Mouse (Mus musculus) gastrocnemius, adult 8-10 months (tissue): ENCODE measurements around the gene Rbpms2. TPM values are rescaled to one million over a fixed set of nuclear protein-coding genes. Genes with fewer than 3 reads are reported as not detected.

Experiments
- DNase-seq, 2 experiments: peaks; one replicate each; pipeline ENCODE4 v3.0.0; 2022; ENCODE audit warnings: low spot score in 2 of 2
- total RNA-seq, 4 experiments: library from RNA; stranded (reverse); gene quantifications; 2 replicates each; pipeline ENCODE4 v1.2.4; 2022

The Rbpms2 gene
- total RNA-seq = 1 to 10 TPM in 3 of 4 experiments, under 1 TPM in 1; 0.97 to 2.0 (median 1.6) TPM

DNA sequence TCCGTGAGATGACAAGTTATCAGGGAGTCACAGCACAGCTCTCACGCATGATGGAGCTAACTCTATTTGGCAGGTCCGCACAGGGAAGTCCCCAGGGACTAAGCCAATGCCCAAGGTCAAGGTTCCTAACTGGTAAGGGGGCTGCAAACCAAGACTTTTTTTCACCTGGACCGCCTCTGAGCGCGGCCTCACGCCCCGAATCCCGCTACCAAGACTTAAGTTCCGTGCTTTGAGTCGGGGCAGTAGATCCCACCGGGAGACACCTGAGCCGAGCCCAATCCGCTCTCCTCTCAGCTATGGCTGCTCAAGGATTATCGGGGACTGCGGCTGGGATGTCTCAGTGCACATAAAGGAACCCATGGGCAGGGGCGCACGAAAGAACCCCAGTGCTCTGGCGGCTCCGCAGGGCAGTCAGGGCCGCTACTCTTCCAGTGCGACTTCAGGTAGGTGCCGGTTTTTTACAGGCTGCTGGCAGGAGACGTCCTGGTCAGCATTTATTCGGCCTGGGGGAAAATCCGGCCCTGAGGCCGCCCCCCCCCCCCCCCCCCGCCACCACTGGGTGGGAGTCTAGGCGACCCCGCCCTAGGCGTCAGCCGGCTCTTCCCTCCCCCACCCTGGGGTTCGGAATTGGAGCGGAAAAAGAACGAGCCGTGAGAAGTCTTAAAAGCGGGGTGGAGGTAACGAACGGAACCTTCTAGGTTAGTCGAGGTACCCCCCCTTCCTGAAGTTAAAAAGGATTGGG is at the start of gene Rbpms2:
Gene Rbpms2 (plus strand): TSS at position 624 of the 742 bp plus-strand sequence.
- DNase-seq = no peak

DNA sequence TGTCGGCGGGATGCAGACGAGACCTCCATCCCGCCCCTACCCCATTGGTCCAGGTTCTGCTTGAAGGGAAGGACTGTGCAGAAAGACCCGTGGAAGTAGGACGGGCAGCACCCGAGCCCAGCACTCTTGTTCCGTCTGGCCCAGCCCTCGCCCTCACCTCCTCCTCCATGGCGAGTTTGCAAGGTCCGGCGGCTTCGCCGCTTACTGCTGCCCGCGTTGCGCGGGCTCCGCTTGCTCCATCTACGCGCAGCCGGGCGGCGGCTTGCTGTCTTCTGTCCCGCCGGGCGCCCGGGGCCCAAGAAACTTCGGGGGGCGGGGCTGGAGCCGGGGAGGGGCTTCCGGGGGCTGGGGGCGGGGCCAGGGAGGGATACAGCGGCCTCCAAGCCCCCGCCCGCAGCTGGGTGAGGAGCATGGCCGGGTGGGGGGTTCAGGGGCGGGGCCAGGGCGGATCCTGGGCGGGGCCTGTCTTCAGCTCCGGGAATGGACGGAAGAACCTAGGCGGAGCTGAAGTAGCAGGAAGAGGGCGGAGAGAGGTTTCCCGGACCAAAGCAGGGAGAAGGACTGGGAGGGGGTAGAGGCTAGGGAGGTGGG is 49.6 kb upstream of the Rbpms2 start, which contains the start of gene Plekho2:
Gene Plekho2 (minus strand): TSS at position 260 of the 591 bp plus-strand sequence.
- peak; percentile 84 to 87 for DNase-seq

DNA sequence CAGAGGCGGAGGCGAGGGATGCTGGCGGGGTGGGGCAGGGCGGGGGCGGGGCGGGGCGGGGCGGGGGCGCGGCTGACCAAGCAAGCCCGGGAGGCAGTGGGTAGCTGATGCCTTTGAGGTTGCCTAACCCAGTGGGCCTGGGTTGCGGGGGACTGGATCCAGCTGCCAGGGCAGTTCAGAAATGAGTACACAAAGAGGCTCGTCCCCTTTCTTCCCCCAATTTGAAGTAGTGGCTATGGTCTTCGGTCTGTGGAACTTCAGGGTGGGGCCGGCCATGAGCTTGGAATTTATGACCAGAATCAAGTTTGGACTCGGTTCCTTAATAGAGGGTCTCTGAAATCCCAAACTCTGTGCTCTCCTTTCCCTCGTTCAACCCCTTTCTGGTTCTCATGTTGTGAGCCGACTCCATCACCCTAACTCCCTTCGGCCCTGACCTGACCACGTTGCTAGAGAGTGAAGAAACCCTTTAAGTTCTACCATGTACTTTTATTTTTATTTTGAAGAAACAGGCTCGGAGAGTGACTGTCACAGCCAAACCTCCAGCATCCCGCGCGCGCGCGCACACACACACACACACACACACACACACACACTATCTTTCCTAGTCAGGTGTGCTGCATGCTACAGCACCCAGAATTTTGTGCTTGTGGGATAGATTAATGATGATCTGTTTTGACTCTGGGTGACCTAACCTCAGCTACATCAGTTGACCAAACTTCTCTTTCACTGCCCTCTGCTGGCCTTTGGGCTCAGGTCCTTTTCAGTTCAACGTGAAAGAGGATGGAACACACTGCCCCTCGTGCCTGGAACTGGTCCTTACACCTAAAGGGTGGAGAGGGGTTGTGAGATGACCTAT is 48.8 kb upstream of the Rbpms2 start:
- peak; percentile 77 to 84 for DNase-seq

DNA sequence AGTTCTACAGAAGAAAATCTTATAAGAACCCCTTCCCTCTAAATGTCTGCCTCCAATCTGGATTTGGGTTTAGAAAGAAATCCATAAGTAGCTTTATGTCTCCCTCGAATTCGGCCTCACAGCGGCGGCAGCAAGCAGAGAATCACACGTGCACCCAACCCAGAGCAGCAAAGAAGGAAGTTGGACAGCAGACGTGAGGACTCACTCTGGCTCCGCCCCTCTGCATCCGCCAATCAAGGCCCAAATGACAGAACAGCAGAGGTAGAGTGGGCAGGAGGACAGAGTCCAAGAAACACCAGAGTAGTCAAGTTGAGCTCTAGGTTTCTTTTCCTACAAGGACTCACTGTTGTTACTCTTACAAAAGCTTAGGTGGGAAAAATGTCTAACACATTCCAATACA is 46.4 kb upstream of the Rbpms2 start:
- no peak for DNase-seq

DNA sequence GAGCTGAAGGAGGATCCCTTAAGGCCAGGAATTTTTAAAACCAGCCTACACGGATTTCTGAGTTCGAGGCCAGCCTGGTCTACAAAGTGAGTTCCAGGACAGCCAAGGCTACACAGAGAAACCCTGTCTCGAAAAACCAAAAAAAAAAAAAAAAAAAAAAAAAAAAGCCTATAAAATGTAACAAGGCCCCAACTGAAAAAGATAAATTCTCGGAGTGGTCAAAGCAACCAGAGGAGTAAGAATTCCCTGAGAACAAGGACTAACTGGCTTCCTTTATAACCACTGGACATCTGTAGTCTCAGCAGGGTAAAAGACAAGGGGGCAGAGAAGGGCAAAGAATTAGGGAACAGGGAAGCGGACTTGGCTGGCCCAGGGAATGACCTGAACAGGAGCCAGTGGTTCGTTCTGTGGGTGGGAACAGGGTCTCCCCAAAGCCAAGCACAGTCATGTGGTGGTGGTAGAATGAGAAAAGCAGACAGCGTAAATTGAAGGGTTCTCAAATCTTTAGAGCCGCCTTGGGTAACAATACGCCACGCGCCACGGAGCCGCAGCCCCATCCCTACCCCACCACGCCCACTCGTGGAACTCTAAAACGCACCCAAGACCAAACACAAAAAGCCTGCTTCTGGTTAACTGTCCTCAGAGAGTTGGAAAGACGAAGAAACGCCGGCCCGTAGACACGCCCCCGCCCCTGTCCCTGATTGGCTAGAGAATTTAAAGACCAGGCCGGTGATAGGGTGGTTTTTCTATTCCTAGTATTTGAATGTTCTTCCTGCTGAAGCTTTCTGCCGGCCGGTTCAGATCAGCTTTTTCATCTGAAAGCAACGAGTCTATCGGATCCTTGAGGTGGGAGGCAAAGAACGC is 42.8 kb upstream of the Rbpms2 start, which contains the start of gene Pif1:
Gene Pif1 (plus strand): TSS at position 755 of the 864 bp plus-strand sequence.
- DNase-seq = peak; percentile 55 to 66

DNA sequence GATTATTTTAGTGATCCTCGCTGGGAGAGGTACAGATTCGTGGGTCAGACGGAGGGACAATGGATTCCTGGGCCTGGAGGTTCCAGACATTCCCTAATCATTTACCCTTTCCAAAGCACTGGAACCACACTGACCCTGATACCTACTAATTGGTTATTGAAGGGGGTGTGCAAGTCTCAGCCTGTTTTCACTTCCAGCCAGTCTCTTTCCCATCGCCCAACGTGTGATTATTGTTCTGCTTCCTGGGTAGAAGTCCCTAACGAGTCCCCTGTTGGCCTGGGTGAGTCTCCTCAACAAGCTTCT is 42.2 kb upstream of the Rbpms2 start:
- no peak for DNase-seq

DNA sequence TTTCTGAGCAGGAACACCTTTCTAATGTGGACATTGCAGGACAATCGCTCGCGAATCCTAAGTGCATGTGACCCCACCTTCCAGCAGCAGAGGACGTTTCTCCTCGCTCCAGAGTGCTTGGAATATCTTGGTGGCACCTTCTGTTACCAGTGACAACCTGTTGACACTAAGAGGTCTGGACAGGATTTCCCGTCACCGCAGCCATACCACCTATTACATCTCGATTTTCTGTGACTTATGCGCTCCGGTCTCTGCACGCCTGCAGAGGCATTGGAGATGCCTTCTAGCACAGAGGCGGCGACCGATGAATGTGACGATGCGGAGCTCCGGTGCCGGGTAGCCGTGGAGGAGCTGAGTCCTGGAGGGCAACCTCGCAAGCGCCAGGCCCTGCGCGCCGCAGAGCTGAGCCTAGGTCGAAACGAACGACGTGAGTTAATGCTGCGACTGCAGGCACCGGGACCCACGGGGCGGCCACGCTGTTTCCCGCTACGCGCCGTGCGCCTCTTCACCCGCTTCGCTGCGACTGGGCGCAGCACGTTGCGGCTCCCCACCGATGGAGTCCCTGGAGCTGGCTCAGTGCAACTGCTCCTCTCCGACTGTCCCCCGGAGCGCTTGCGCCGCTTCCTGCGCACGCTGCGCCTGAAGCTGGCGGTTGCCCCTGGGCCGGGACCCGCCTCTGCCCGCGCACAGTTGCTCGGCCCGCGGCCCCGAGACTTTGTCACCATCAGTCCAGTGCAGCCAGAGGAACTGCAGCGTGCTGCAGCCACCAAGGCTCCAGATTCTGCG is 41.7 kb upstream of the Rbpms2 start:
- DNase-seq = no peak

DNA sequence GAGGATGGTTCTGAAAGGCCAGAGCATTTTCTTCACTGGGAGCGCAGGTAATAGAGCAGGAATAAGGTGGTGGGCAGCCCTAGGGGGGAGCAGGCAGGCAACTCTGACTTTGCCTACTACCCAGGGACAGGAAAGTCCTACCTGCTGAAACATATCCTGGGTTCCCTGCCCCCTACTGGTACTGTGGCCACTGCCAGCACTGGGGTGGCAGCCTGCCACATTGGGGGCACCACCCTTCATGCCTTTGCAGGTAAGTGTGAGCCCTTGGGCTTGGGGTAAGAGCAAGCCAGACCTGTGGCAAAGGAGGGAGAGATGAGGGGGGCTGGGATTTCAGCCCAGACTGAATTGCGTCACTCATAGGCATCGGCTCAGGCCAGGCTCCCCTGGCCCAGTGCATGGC is 40.4 kb upstream of the Rbpms2 start:
- DNase-seq = no peak

DNA sequence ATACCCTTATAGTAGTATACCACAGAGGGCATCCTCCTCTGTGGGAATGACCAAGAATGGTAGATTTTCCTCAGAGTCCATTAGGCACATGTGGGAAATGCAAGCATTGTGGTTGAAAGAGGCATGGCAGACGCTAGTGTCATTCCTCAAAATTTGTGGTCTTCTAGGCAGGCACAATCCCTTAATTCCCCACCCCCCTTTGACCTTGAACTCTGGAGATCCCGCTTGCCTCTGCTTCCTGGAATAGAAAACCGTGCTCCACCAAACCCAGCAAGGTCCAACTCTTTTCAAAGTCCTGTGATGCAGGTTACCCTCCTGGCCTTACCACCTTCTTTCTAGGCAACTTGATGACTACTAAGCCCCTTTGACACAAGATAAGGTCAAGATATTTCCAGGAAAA is 36.7 kb upstream of the Rbpms2 start:
- no peak for DNase-seq

DNA sequence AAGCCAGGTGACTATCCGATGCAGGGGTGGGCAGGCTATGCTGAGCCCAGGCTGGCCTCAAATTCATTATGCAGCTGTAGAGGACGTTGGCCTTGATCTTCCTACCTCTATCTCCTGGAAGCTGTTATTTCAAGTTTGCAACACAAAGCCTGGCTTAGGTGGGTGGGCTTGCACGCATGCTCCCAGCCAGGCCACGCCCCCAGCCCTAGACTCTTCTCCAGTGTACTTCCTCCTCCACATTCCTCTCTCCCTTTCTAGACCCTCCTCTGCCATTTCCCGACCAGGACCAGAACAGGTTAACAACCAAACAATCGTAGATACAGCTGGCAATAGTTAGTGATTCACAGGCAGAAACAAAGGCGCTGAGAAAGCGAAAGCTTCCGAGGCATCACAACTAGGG is 35.9 kb upstream of the Rbpms2 start:
- no peak for DNase-seq

DNA sequence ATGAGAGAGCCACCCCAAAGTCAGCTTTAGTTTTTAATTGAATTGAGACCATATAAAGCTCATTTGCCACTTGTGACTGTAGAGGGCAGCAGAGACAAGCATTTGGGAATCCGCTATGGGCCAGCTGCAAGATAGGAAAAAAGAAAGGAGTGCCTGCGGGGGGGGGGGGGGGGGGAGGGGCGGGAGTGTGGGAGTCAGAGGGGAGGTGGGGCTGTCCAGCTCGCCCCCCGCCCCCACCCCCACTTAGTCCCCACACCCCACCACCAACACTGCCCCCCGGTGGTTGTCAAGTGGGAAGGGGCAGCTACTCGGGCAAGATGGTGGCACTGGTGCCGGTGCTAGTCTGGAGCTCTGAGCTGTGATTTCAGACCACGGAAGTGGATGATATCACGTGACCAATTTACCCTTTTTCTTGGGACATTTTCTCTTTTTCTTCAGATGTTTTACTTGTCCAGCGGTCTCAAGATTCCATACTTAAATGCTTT is 30.6 kb upstream of the Rbpms2 start:
- peak in 1 of 2 experiments; percentile 19 for DNase-seq

DNA sequence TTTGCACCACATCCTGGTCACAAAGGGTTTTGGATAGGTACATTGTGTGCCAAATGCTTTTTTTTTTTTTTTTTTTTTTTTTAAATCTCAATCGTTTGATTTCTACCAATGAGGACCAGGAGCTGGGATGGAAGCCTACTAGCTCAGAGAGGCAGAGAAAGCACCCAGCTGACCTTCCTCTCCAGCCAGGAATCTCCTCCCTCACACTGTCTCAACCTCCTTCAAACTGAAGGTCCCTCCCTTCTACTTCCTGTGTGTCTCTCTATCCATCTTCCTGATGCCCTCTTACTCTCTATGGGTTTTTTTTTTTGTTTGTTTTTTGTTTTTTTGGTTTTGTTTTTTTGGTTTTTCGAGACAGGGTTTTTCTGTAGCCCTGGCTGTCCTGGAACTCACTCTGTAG is 28.5 kb upstream of the Rbpms2 start:
- DNase-seq = no peak

DNA sequence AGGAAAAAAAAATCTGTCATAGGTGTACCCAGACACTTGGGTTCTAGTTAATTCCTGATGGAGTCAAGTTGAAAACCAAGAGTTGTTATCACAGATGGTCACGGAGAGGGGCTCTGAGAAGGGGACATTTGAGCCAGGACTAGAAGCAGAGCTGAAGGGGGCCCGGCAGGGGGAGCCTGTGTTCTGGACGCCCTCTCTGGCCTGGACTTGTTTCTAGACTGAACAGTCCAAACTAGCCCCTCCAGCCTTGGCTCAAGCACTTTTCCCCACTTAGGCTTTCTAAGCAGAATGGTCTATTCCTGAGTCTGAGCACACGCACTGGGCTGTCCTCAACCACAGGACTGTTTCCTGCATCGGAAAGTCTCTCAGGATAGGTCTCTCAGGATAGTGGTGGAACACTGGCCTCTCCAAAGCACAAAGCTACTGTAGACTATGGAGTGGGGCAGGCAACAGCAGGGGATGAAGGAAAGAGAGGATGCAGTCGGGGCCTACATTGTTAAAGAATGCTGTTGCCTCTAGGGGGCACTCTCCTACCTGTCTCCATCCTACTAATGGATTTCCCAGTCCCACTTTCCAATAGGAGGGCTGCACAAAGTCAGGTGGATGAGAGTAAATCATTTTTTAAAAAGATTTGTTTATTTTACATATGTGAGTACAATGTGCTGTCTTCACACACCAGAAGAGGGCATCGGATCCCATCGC is 25.9 kb upstream of the Rbpms2 start:
- DNase-seq = no peak

DNA sequence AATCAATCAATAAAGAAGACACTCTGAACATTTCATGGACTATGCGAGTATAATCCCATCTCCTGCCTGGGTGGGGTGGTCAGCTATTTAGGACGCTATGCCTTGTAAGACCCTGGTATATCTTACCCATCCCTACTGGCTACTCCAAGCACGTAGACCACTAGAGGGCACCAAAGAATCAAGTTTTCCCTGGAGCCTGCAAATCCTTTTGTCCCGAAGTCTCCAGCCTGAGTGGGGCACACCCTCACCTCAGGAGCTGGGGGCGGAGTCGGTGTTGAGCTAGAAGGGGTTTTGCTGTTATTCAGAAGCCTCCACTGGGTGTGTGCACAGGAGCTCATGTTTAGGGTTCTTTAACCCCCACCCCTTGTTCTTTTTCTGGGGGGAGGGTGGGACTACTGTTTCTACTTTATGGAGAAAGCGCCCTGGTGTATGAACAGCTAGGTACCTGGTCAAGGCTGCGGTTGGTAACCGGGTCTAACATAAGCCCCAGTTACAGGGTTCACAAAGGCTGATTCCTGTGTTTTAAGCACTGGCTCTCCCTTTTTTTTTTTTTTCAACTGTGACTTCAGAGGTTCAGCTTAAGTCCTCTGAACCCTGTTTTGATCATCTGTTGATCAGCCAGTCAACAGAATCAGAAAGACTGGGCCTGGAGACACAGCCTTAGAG is 23.8 kb upstream of the Rbpms2 start:
- DNase-seq = peak in 1 of 2 experiments; percentile 36

DNA sequence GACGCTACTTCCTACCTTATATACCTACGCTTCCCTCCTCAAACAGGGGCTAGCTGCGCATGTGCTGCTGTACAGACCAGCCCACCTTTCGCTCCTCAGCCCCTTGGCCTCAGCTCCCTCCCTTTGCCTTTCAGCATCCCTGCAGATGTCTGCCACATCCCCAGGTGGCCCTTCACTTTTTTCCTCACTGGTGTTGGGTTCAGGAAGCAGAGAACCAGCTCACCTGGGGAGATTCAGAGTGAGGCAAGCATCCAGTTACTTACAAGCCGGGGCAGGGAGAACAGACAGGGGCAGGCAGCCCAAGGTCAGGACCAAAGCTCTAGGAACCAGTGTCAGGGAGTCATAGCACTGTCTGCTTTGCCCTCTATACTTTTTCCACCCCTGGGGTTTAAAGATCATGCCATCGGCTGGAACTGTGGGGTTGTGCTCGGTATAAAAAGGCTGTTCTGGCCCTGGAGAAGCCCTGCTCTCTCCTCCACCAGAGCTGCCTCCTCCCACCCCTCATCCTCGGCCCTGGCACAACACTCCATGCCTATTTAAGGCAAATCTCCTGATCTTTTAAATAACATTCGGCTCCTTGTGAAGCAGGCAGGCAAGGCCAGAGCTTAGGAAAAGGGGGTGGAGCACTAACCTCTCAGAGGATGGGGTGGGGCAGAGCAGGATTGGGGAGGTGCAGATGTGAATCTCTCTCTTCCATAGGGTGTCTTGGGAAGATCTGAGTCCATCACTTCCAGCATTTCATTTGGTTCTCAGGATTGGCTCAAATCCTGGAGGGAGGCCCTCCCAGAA is 22.9 kb upstream of the Rbpms2 start:
- DNase-seq = no peak

DNA sequence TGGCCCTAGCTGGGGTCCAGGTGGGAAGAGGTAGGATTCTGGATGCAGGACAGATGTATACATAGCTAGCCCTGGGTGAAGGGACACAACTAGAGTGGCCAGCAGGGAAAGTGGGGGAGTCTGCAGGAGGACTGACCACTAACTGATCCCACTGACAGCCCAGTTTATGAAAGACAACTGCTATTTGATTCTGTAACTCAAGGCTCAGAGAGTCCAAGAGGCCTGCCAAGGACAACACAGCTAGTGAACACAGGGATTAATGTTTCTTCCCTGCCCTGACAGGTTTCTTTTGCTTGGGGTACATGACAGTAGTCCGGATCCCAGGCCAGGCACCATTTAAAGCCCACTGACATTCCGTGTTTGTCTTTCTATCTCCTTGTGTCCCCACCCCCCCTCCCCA is 22.3 kb upstream of the Rbpms2 start:
- DNase-seq = no peak

DNA sequence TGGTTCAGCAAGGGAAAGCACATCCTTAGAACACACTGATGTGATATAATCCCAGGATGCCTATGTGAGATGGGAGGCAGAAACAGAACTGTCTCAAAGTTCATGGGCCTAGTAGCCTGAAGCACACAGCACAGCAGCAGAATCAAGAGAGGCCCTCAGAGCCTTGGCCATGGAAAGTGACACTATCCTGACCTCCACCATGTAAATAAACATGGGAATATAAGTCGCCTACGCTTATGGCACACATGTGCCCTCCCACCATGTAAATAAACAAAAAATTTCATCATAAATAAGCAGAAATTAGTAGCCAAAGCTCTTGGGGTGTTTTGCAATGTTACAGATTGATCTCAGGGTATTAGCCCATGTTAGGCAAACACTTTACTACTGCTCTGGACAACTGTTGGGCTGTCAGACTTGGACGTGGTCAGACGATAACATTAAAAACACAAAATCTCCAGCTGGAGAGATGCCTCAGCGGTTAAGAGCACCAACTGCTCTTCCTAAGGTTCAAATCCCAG is 17.4 kb upstream of the Rbpms2 start:
- no peak for DNase-seq

DNA sequence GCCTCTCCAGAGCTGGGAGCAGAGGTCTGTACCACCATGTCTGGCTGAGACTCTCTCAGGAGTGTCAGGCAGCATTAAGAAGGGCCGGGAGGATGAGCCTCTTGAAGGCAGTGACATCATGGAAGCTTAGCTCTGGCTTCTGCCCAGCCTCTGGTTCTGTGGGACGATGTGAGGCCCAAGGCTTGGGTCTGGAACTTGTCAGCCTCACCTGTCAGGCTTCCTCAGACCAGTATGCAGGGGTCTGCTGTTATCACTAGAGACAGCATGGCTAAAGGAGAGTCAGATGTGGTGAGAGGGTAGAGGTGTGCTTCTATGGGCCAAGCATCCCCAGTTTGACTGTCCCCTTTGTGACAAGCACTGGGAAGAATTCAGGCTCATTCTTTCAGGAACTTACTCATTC is 16.4 kb upstream of the Rbpms2 start:
- no peak for DNase-seq
